Mouse (Mus musculus) inflammation-experienced regulatory T-cells, adult 16 weeks (primary cell): ENCODE measurements around the gene Vmn2r32. TPM values are rescaled to one million over a fixed set of nuclear protein-coding genes. Genes with fewer than 3 reads are reported as not detected.

Experiments used
- polyA plus RNA-seq: library from polyadenylated mRNA; unstranded; fragments of 100-300 nt; shearing (Covaris generic); gene quantifications from one replicate; pipeline ENCODE4 v1.2.1, GENCODE M21; 2017

Vmn2r32 gene
- polyA plus RNA-seq, result not detected

GRCm38 (mm10) chr7:7479918-7480317, at the start of gene Vmn2r32:
Vmn2r32 (minus strand) TSS chr7:7480018.

Other genes with a start within 250 kb of the Vmn2r32 start
- 0.15 TPM for gene Vmn2r29, start 232.7 kb downstream of the Vmn2r32 start, polyA plus RNA-seq
- gene Gm45844, start 201.7 kb downstream of the Vmn2r32 start, polyA plus RNA-seq, result 3.6 TPM
- 93.2 TPM for gene Clcn4, start 179.2 kb downstream of the Vmn2r32 start, polyA plus RNA-seq
- gene Vmn2r30, start 142.4 kb downstream of the Vmn2r32 start, polyA plus RNA-seq, result not detected
- not detected for gene Gm45783, start 105.4 kb downstream of the Vmn2r32 start, polyA plus RNA-seq
- gene Vmn2r31, start 80.3 kb downstream of the Vmn2r32 start, polyA plus RNA-seq, result 0.18 TPM
- gene Vmn2r33, start 86.8 kb upstream of the Vmn2r32 start, polyA plus RNA-seq, result not detected
- gene Vmn2r34, start 209.5 kb upstream of the Vmn2r32 start, polyA plus RNA-seq, result not detected